Mouse (Mus musculus): ENCODE data around the gene Gipc2. TPM values are rescaled to one million over a fixed set of nuclear protein-coding genes. Genes with fewer than 3 reads are reported as not detected.

Gene Gipc2
- polyA plus RNA-seq, 1 experiment from 2014 or later: 12.3 TPM

- Histone ChIP-seq H3K4me1 (peaks cover 5% of the 10 kb centered on the region), H3K4me2 (no peak overlapping the region), H3K4me3 (no peak overlapping the region), H3K27ac (no peak overlapping the region), H3K9me3 (replicated peaks) (no peaks in the 10 kb centered on the region), H3K36me3 (peaks cover 67% of the 10 kb centered on the region), H3K27me3 (replicated peaks) (no peaks in the 10 kb centered on the region), H3K9ac (no peak overlapping the region)
- no peak for ATAC-seq
- WGBS (ENCODE audit: insufficient replicate concordance): 89% methylated on average over 9 of the region's 9 CpGs
Measured at GRCm38 (mm10) chr3:152183522-152183921, 17.5 kb upstream of the Gipc2 start.

GRCm38 (mm10) chr3:152180624-152181023 lies 14.6 kb upstream of the Gipc2 start:
- Histone ChIP-seq H3K4me3 (no peak overlapping the region), H3K9ac (no peak overlapping the region), H3K27me3 (replicated peaks) (no peaks in the 10 kb centered on the region), H3K36me3 (peaks cover 46% of the 10 kb centered on the region), H3K9me3 (replicated peaks) (no peaks in the 10 kb centered on the region), H3K4me1 (0 out of 2 replicates have a peak, but pooled peaks cover 3% of the 10 kb centered on the region), H3K4me2 (no peak overlapping the region), H3K27ac (0 out of 2 replicates have a peak overlapping the region, but pooled peaks have one; percentile 18)
- WGBS (ENCODE audit: insufficient replicate concordance): 79% methylated on average over 4 of the region's 4 CpGs
- peak; percentile 38; the same call in 1 of the 2 replicates for ATAC-seq

GRCm38 (mm10) chr3:152179285-152179684 lies 13.3 kb upstream of the Gipc2 start:
- no peaks in the 10 kb centered on the region for H3K9me3 ChIP-seq (replicated peaks)
- H3K4me1 ChIP-seq: 0 out of 2 replicates have a peak, but pooled peaks cover 3% of the 10 kb centered on the region
- peaks cover 33% of the 10 kb centered on the region for H3K36me3 ChIP-seq
- H3K4me2 ChIP-seq: no peak overlapping the region
- 61% methylated on average over 1 of the region's 1 CpGs for WGBS (ENCODE audit: insufficient replicate concordance)
- no peak overlapping the region for H3K9ac ChIP-seq
- no peaks in the 10 kb centered on the region for H3K27me3 ChIP-seq (replicated peaks)
- H3K4me3 ChIP-seq: no peak overlapping the region
- no peak for ATAC-seq
- no peak overlapping the region for H3K27ac ChIP-seq

GRCm38 (mm10) chr3:152178816-152179215 lies 12.8 kb upstream of the Gipc2 start:
- ATAC-seq: no peak
- no peaks in the 10 kb centered on the region for H3K9me3 ChIP-seq (replicated peaks)
- 0 out of 2 replicates have a peak, but pooled peaks cover 3% of the 10 kb centered on the region for H3K4me1 ChIP-seq
- no peaks in the 10 kb centered on the region for H3K27me3 ChIP-seq (replicated peaks)
- H3K27ac ChIP-seq: no peak overlapping the region
- H3K4me2 ChIP-seq: no peak overlapping the region
- no peak overlapping the region for H3K4me3 ChIP-seq
- 75% methylated on average over 4 of the region's 4 CpGs for WGBS (ENCODE audit: insufficient replicate concordance)
- peaks cover 29% of the 10 kb centered on the region for H3K36me3 ChIP-seq
- H3K9ac ChIP-seq: no peak overlapping the region

GRCm38 (mm10) chr3:152172322-152172935 lies 6.4 kb upstream of the Gipc2 start:
- no peaks in the 10 kb centered on the region for H3K36me3 ChIP-seq
- 0 out of 2 replicates have a peak, but pooled peaks have one; percentile 10 for ATAC-seq
- 69% methylated on average over 7 of the region's 7 CpGs for WGBS (ENCODE audit: insufficient replicate concordance)

GRCm38 (mm10) chr3:152171862-152172261 lies 5.8 kb upstream of the Gipc2 start:
- 64% methylated on average over 7 of the region's 7 CpGs for WGBS (ENCODE audit: insufficient replicate concordance)
- H3K4me1 ChIP-seq: peaks cover 24% of the 10 kb centered on the region
- H3K27me3 ChIP-seq (replicated peaks): peaks cover 22% of the 10 kb centered on the region
- 0 out of 2 replicates have a peak, but pooled peaks have one; percentile 21 for ATAC-seq
- no peaks in the 10 kb centered on the region for H3K9me3 ChIP-seq (replicated peaks)
- H3K9ac ChIP-seq: no peak overlapping the region
- H3K36me3 ChIP-seq: no peaks in the 10 kb centered on the region
- no peak overlapping the region for H3K27ac ChIP-seq
- no peak overlapping the region for H3K4me3 ChIP-seq
- no peak overlapping the region for H3K4me2 ChIP-seq

More at GRCm38 (mm10) chr3:152172322-152172935, 6.4 kb upstream of the Gipc2 start:
- Histone ChIP-seq H3K4me3 (no peak overlapping the region), H3K4me1 (peaks cover 19% of the 10 kb centered on the region), H3K27me3 (replicated peaks) (peaks cover 16% of the 10 kb centered on the region), H3K9me3 (replicated peaks) (no peaks in the 10 kb centered on the region), H3K4me2 (no peak overlapping the region), H3K27ac (no peak overlapping the region), H3K9ac (no peak overlapping the region)

GRCm38 (mm10) chr3:152171236-152171635 lies 5.2 kb upstream of the Gipc2 start:
- WGBS (ENCODE audit: insufficient replicate concordance): 39% methylated on average over 2 of the region's 2 CpGs
- Histone ChIP-seq H3K4me2 (no peak overlapping the region), H3K36me3 (no peaks in the 10 kb centered on the region), H3K27me3 (replicated peaks) (peaks cover 28% of the 10 kb centered on the region), H3K9ac (no peak overlapping the region), H3K4me3 (no peak overlapping the region), H3K9me3 (replicated peaks) (no peaks in the 10 kb centered on the region), H3K4me1 (peaks cover 30% of the 10 kb centered on the region), H3K27ac (peak overlapping the region; percentile 45)
- peak; percentile 42 for ATAC-seq

- Histone ChIP-seq H3K4me1 (peaks cover 39% of the 10 kb centered on the region), H3K4me2 (no peak overlapping the region), H3K4me3 (no peak overlapping the region), H3K9ac (no peak overlapping the region), H3K36me3 (no peaks in the 10 kb centered on the region), H3K27ac (no peak overlapping the region), H3K27me3 (replicated peaks) (peaks cover 36% of the 10 kb centered on the region), H3K9me3 (replicated peaks) (no peaks in the 10 kb centered on the region)
- WGBS (ENCODE audit: insufficient replicate concordance): 6% methylated on average over 1 of the region's 1 CpGs
- no peak for ATAC-seq
Measured at GRCm38 (mm10) chr3:152170407-152170806, 4.4 kb upstream of the Gipc2 start.

GRCm38 (mm10) chr3:152168007-152168406 lies 2.0 kb upstream of the Gipc2 start:
- Histone ChIP-seq H3K27ac (no peak overlapping the region), H3K4me3 (no peak overlapping the region), H3K27me3 (replicated peaks) (peaks cover 50% of the 10 kb centered on the region), H3K9me3 (replicated peaks) (no peaks in the 10 kb centered on the region), H3K36me3 (no peaks in the 10 kb centered on the region), H3K4me1 (peaks cover 36% of the 10 kb centered on the region), H3K9ac (no peak overlapping the region), H3K4me2 (no peak overlapping the region)
- ATAC-seq: no peak
- 82% methylated on average over 10 of the region's 10 CpGs for WGBS (ENCODE audit: insufficient replicate concordance)

- Histone ChIP-seq H3K9ac (no peak overlapping the region), H3K4me3 (0 out of 2 replicates have a peak overlapping the region, but pooled peaks have one; percentile 55), H3K4me2 (peak overlapping the region; percentile 68), H3K27ac (no peak overlapping the region), H3K27me3 (replicated peaks) (peaks cover 50% of the 10 kb centered on the region), H3K36me3 (no peaks in the 10 kb centered on the region), H3K9me3 (replicated peaks) (no peaks in the 10 kb centered on the region), H3K4me1 (peaks cover 43% of the 10 kb centered on the region)
- ATAC-seq: no peak
- 15% methylated on average over 29 of the region's 29 CpGs for WGBS (ENCODE audit: insufficient replicate concordance)
Measured at GRCm38 (mm10) chr3:152166699-152167451, 845 bp upstream of the Gipc2 start.

- H3K27me3 ChIP-seq (replicated peaks): peaks cover 50% of the 10 kb centered on the region
- 4% methylated on average over 53 of the region's 53 CpGs for WGBS (ENCODE audit: insufficient replicate concordance)
Measured at GRCm38 (mm10) chr3:152165351-152166098, 505 bp downstream of the Gipc2 start.

More at GRCm38 (mm10) chr3:152165351-152166098, 505 bp downstream of the Gipc2 start:
- 0 out of 2 replicates have a peak overlapping the region, but pooled peaks have one; percentile 43 for H3K9ac ChIP-seq
- H3K4me2 ChIP-seq: peak overlapping the region; percentile 68
- H3K4me3 ChIP-seq: peak overlapping the region; percentile 55
- peak; percentile 44 for ATAC-seq
- H3K4me1 ChIP-seq: peaks cover 42% of the 10 kb centered on the region
- H3K9me3 ChIP-seq (replicated peaks): no peaks in the 10 kb centered on the region
- no peaks in the 10 kb centered on the region for H3K36me3 ChIP-seq
- peak overlapping the region; percentile 43; the same call in 1 of the 2 replicates for H3K27ac ChIP-seq

Data from liver, embryonic 12.5 days (tissue).